In the genomic region with DNA sequence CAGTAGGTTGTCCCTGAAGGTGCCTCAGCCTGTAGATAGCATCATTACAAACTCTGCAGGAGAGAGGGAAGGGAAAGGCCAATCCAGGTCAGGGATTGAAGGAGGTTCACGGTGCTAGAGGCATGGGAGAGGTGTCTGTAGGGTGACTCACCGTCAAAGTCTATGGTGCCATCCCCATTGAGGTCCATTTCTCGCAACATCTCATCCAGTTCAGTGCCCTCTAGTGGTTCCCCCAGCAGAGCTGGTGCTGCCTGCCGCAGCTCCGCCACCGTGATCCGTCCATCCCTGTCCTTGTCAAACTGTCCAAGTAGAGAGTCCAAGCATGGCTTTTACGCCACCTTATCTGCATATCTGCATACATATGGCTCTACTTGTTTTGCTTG, we compare ENCODE assay signal across 14 mouse cellular contexts. TPM values are rescaled to one million over a fixed set of nuclear protein-coding genes. Genes with fewer than 3 reads are reported as not detected.
DNase-seq lines count a peak whose midpoint lies in the region; ATAC-seq and TF ChIP-seq lines count a peak whose summit lies in the region.
"Not testable (repeated sequence)": the region's sequence is repeated elsewhere in the genome, so short reads cannot be mapped to it uniquely, and the experiment has no call there.
"Had no signal": no experiment of that assay in that cellular context is flagged by ENCODE, and none has a peak within 500 bp of the region (broad histone marks: within the 10 kb centered on the region; RNA-seq: fewer than 3 reads in every experiment).

No protein-coding gene starts in this region.

- not testable (repeated sequence) for H3K4me3 ChIP-seq in heart, embryonic 11.5 days (ENCODE audit: low read depth, low read length); kidney, adult 2 months (ENCODE audit: insufficient read depth, low read depth, low read length); liver, embryonic 16.5 days (ENCODE audit: low read depth, low read length)

- TF ChIP-seq CTCF in kidney, adult 2 months (conservative IDR thresholded peaks at IDR 0.05; ENCODE audit: insufficient read depth, insufficient read length, low read depth, low read length), result peak; percentile 48

- TF ChIP-seq POLR2A in kidney, adult 2 months (IDR thresholded peaks at IDR 0.05; ENCODE audit: low read depth, low read length), result not testable (repeated sequence)

- H3K27me3 ChIP-seq in heart, embryonic 11.5 days (ENCODE audit: control insufficient read depth, insufficient read depth, low read length); kidney, adult 2 months (replicated peaks; ENCODE audit: control insufficient read depth, insufficient read depth, low read length); liver, embryonic 16.5 days (ENCODE audit: control insufficient read depth, insufficient read depth, low read depth, low read length): not testable (repeated sequence)

- 18% methylated on average over 8 of the region's 8 CpGs for WGBS in heart, embryonic 11.5 days (ENCODE audit: insufficient replicate concordance)
- 19% methylated on average over 8 of the region's 8 CpGs for WGBS in kidney, adult 2 months
- 10% methylated on average over 7 of the region's 8 CpGs for WGBS in liver, embryonic 16.5 days (ENCODE audit: insufficient replicate concordance)

- not testable (repeated sequence) for H3K27ac ChIP-seq in heart, embryonic 11.5 days (ENCODE audit: low read depth, low read length); kidney, adult 2 months (ENCODE audit: insufficient read depth, low read depth, low read length); liver, embryonic 16.5 days (ENCODE audit: low read length)

- ATAC-seq in CD4-positive, CD25-positive, alpha-beta regulatory T cell, adult 4 months, result peak; percentile 76
- peak; percentile 76; the same call in 1 of the 2 replicates for ATAC-seq in common myeloid progenitor, adult 5-6 weeks (replicated peaks; ENCODE audit: low read depth, poor library complexity, severe bottlenecking)
- ATAC-seq in heart, embryonic 11.5 days (replicated peaks; ENCODE audit: insufficient number of reproducible peaks, low FRiP score, low TSS enrichment), result peak; percentile 46; the same call in 1 of the 2 replicates
- peak; percentile 40 for ATAC-seq in liver, embryonic 16.5 days (ENCODE audit: low read depth)

- not testable (repeated sequence) for H3K4me2 ChIP-seq in heart, embryonic 11.5 days; liver, embryonic 16.5 days (ENCODE audit: low read depth, low read length)

- not testable (repeated sequence) for H3K36me3 ChIP-seq in heart, embryonic 11.5 days (ENCODE audit: control insufficient read depth, insufficient read depth, low read length); kidney, adult 2 months (ENCODE audit: control insufficient read depth, insufficient read depth, low read length)
- peaks cover 12% of the 10 kb centered on the region for H3K36me3 ChIP-seq in liver, embryonic 16.5 days (ENCODE audit: control insufficient read depth, insufficient read depth)

- H3K9me3 ChIP-seq in heart, embryonic 11.5 days (replicated peaks; ENCODE audit: control insufficient read depth, low read length); liver, embryonic 16.5 days (replicated peaks; ENCODE audit: control insufficient read depth, low read length): not testable (repeated sequence)

- not testable (repeated sequence) for H3K9ac ChIP-seq in heart, embryonic 11.5 days (ENCODE audit: low read depth, low read length); liver, embryonic 16.5 days (ENCODE audit: low read depth, low read length)

- not testable (repeated sequence) for H3K4me1 ChIP-seq in heart, embryonic 11.5 days (ENCODE audit: control insufficient read depth, insufficient read depth, low read length); kidney, adult 2 months (ENCODE audit: control insufficient read depth, insufficient read depth, low read length); liver, embryonic 16.5 days (ENCODE audit: control insufficient read depth, low read depth, low read length)

- DNase-seq in ZHBTc4 (ENCODE audit: low read depth, low spot score), result peak; percentile 61
- not testable (repeated sequence) for DNase-seq in kidney, adult 2 months
- DNase-seq in naive thymus-derived CD4-positive, alpha-beta T cell, adult 2 months (ENCODE audit: low read depth), result peak; percentile 62

RNA-seq across cellular contexts. Expression of gene Gpr152, which starts 3.6 kb away (rescaled TPM):
- polyA plus RNA-seq in CD4-positive, CD25-positive, alpha-beta regulatory T cell, adult 4 months (2017; shearing (Covaris generic)), result under 1 TPM in 1 of 2 experiments, not detected in 1; 0.29 TPM
- not detected in 2 replicates for total RNA-seq in common myeloid progenitor, adult 5-6 weeks (2017)
- not detected in 2 replicates for polyA plus RNA-seq in heart, embryonic 11.5 days (2014; fragmentation: Nextera tagmentation; extraction: Ambion mirVana)
- polyA plus RNA-seq in kidney, adult 2 months (2012; rRNA removed), result 0.03 and 0.05 TPM in 2 replicates
- 0.02 TPM in 1 of 2 replicates, not detected in the other for polyA plus RNA-seq in liver, embryonic 16.5 days (2015; fragmentation: Nextera tagmentation; extraction: Ambion mirVana)
- total RNA-seq: gastrocnemius, adult 8-10 months; left cerebral cortex, postnatal 14 days had no signal
- polyA plus RNA-seq: embryonic facial prominence, embryonic 11.5 days; heart, embryonic 10.5 days; hindbrain, embryonic 11.5 days; kidney, embryonic 15.5 days; midbrain, embryonic 10.5 days had no signal

RNA-seq across cellular contexts. Expression of gene Cabp4, which starts 7.9 kb away (rescaled TPM):
- polyA plus RNA-seq in CD4-positive, CD25-positive, alpha-beta regulatory T cell, adult 4 months (2017; shearing (Covaris generic)), result under 1 TPM; 0.79 to 0.92 TPM
- total RNA-seq in common myeloid progenitor, adult 5-6 weeks (2017), result not detected in 2 replicates
- not detected in 2 replicates for polyA plus RNA-seq in heart, embryonic 11.5 days (2014; fragmentation: Nextera tagmentation; extraction: Ambion mirVana)
- 0.12 and 0.20 TPM in 2 replicates for polyA plus RNA-seq in kidney, adult 2 months (2012; rRNA removed)
- 0.18 and 0.20 TPM in 2 replicates for polyA plus RNA-seq in liver, embryonic 16.5 days (2015; fragmentation: Nextera tagmentation; extraction: Ambion mirVana)
- total RNA-seq: gastrocnemius, adult 8-10 months had no signal
- polyA plus RNA-seq: embryonic facial prominence, embryonic 11.5 days; heart, embryonic 10.5 days; hindbrain, embryonic 11.5 days; midbrain, embryonic 10.5 days had no signal

RNA-seq across cellular contexts. Expression of gene Aip, which starts 10.3 kb away (rescaled TPM):
- 100 to 1,000 TPM; 179 to 208 TPM for polyA plus RNA-seq in CD4-positive, CD25-positive, alpha-beta regulatory T cell, adult 4 months (2017; shearing (Covaris generic))
- total RNA-seq in common myeloid progenitor, adult 5-6 weeks (2017), result 20.6 and 55.9 TPM in 2 replicates
- 91.4 and 93.4 TPM in 2 replicates for polyA plus RNA-seq in heart, embryonic 11.5 days (2014; fragmentation: Nextera tagmentation; extraction: Ambion mirVana)
- 80.5 and 96.2 TPM in 2 replicates for polyA plus RNA-seq in kidney, adult 2 months (2012; rRNA removed)
- polyA plus RNA-seq in liver, embryonic 16.5 days (2015; fragmentation: Nextera tagmentation; extraction: Ambion mirVana), result 32.4 and 32.6 TPM in 2 replicates

RNA-seq across cellular contexts. Expression of gene Coro1b, which starts 12.5 kb away (rescaled TPM):
- 100 to 1,000 TPM; 236 to 310 TPM for polyA plus RNA-seq in CD4-positive, CD25-positive, alpha-beta regulatory T cell, adult 4 months (2017; shearing (Covaris generic))
- total RNA-seq in common myeloid progenitor, adult 5-6 weeks (2017), result 90.1 and 104 TPM in 2 replicates
- polyA plus RNA-seq in heart, embryonic 11.5 days (2014; fragmentation: Nextera tagmentation; extraction: Ambion mirVana), result 109 and 113 TPM in 2 replicates
- polyA plus RNA-seq in kidney, adult 2 months (2012; rRNA removed), result 176 and 181 TPM in 2 replicates
- 72.4 and 74.8 TPM in 2 replicates for polyA plus RNA-seq in liver, embryonic 16.5 days (2015; fragmentation: Nextera tagmentation; extraction: Ambion mirVana)

RNA-seq across cellular contexts. Expression of gene Ptprcap, which starts 17.4 kb away (rescaled TPM):
- 100 to 1,000 TPM; 836 to 870 TPM for polyA plus RNA-seq in CD4-positive, CD25-positive, alpha-beta regulatory T cell, adult 4 months (2017; shearing (Covaris generic))
- 140 and 184 TPM in 2 replicates for total RNA-seq in common myeloid progenitor, adult 5-6 weeks (2017)
- polyA plus RNA-seq in heart, embryonic 11.5 days (2014; fragmentation: Nextera tagmentation; extraction: Ambion mirVana), result 1.3 and 1.7 TPM in 2 replicates
- 4.7 and 20.0 TPM in 2 replicates for polyA plus RNA-seq in kidney, adult 2 months (2012; rRNA removed)
- 17.6 and 17.9 TPM in 2 replicates for polyA plus RNA-seq in liver, embryonic 16.5 days (2015; fragmentation: Nextera tagmentation; extraction: Ambion mirVana)
- polyA plus RNA-seq: midbrain, embryonic 10.5 days had no signal
